Mouse (Mus musculus) ES-E14 (cell line): ENCODE measurements around the gene Fam222a.

Source experiments
- CHD2 ChIP-seq: IDR thresholded peaks from 2 replicates; pipeline ENCODE4 v1.6.1; 2014; ENCODE audit warnings: mild to moderate bottlenecking, low read depth, low read length, inconsistent platforms
- HCFC1 ChIP-seq: IDR thresholded peaks from 2 replicates; pipeline ENCODE4 v1.6.1; 2012; ENCODE audit warnings: low read length, inconsistent platforms, borderline replicate concordance; ENCODE audit not compliant: insufficient read depth
- MAFK ChIP-seq: IDR thresholded peaks from 2 replicates; pipeline ENCODE4 v1.6.1; 2014; ENCODE audit warnings: mild to moderate bottlenecking, low read depth, low read length, inconsistent platforms; ENCODE audit not compliant: insufficient read depth
- ZC3H11A ChIP-seq: IDR thresholded peaks from 2 replicates; pipeline ENCODE4 v1.6.1; 2012; ENCODE audit warnings: low read depth, mild to moderate bottlenecking, inconsistent platforms, low read length, borderline replicate concordance
- ZNF384 ChIP-seq: IDR thresholded peaks from 2 replicates; pipeline ENCODE4 v1.6.1; 2012; ENCODE audit warnings: low read depth, low read length, inconsistent platforms

DNA sequence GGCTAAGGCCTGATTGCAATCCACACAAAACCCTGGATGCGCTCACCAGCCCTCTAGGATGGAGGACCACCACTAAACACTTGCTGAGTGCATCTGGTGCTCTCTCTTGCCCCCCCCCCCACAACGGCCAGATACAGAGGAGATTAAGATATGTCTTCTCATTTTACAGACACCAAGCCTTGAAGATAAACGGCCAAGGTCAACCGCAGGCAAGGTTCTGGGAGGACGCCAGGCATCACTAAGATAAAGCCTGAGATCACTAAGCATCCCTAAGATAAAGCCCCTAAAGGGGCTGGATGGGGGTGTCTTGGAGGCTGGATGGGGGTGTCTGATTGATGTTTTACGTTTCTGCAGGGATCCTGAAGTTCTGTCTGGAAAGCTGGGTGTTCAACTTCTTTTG lies 2.1 kb upstream of the Fam222a start:
- no peak for TF ChIP-seq CHD2
- no peak for TF ChIP-seq MAFK
- TF ChIP-seq ZNF384, result no peak
- no peak for TF ChIP-seq HCFC1
- TF ChIP-seq ZC3H11A, result no peak
